Mouse (Mus musculus): ENCODE data around the gene Olfr960. TPM values are rescaled to one million over a fixed set of nuclear protein-coding genes. Genes with fewer than 3 reads are reported as not detected.

Gene Olfr960
- polyA plus RNA-seq, 1 experiment from 2014 or later, result not detected

- Histone ChIP-seq H3K36me3 (no peaks in the 10 kb centered on the region), H3K9ac (no peak overlapping the region), H3K4me1 (no peaks in the 10 kb centered on the region), H3K9me3 (replicated peaks) (no peaks in the 10 kb centered on the region), H3K27me3 (no peaks in the 10 kb centered on the region), H3K27ac (no peak overlapping the region), H3K4me2 (replicated peaks) (no peak overlapping the region), H3K4me3 (no peak overlapping the region)
- no peak for ATAC-seq (ENCODE audit: low FRiP score)
- WGBS, result 31% methylated on average over 4 of the region's 4 CpGs
Observed at GRCm38 (mm10) chr9:39633913-39634594, 12.9 kb downstream of the Olfr960 start.

- ATAC-seq (ENCODE audit: low FRiP score), result no peak
- Histone ChIP-seq H3K27me3 (no peaks in the 10 kb centered on the region), H3K9me3 (replicated peaks) (no peaks in the 10 kb centered on the region), H3K4me3 (no peak within 1 kb of the TSS), H3K9ac (no peak within 1 kb of the TSS), H3K36me3 (no peaks in the 10 kb centered on the region), H3K4me1 (no peaks in the 10 kb centered on the region), H3K27ac (no peak within 1 kb of the TSS), H3K4me2 (replicated peaks) (no peak within 1 kb of the TSS)
Observed at GRCm38 (mm10) chr9:39644785-39645184, 23.6 kb downstream of the Olfr960 start, which contains the start of gene Olfr961. TSS of gene Olfr961 (plus strand) at chr9:39645085.

GRCm38 (mm10) chr9:39647382-39647781 lies 26.2 kb downstream of the Olfr960 start:
- Histone ChIP-seq H3K27me3 (no peaks in the 10 kb centered on the region), H3K36me3 (no peaks in the 10 kb centered on the region), H3K4me2 (replicated peaks) (no peak overlapping the region), H3K4me1 (no peaks in the 10 kb centered on the region), H3K9me3 (replicated peaks) (no peaks in the 10 kb centered on the region), H3K4me3 (no peak overlapping the region), H3K27ac (no peak overlapping the region), H3K9ac (no peak overlapping the region)
- WGBS, result 92% methylated on average over 4 of the region's 4 CpGs
- no peak for ATAC-seq (ENCODE audit: low FRiP score)

GRCm38 (mm10) chr9:39654756-39655396 lies 33.7 kb downstream of the Olfr960 start:
- Histone ChIP-seq H3K27me3 (no peaks in the 10 kb centered on the region), H3K9me3 (replicated peaks) (no peaks in the 10 kb centered on the region), H3K27ac (no peak overlapping the region), H3K4me2 (replicated peaks) (no peak overlapping the region), H3K4me1 (no peaks in the 10 kb centered on the region), H3K4me3 (no peak overlapping the region), H3K9ac (no peak overlapping the region), H3K36me3 (no peaks in the 10 kb centered on the region)
- no peak for ATAC-seq (ENCODE audit: low FRiP score)
- 72% methylated on average over 6 of the region's 6 CpGs for WGBS

DNA sequence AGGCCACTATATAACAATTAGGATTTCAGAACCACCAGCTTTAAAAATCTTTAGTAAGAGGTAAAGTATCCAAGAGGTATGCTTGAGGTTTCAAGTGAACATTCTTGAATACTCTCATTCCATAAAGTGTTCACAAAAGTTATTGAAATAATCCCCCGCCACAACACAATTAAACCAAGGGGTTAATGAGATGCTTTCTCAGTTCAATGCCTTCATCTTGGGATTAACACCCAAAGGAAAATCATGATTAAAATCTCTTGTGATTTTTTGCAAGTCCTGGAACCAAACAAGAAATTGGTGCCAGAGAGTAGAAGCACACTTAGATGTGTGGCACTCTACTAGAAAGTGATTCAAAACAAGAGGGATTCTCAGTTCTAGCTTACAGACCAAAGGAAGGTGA lies 45.7 kb downstream of the Olfr960 start, which contains the start of gene Olfr963:
Olfr963 (plus strand) TSS at position 301 of the 400 bp plus-strand sequence.
- no peak within 1 kb of the TSS for H3K9ac ChIP-seq
- no peak within 1 kb of the TSS for H3K4me2 ChIP-seq (replicated peaks)

GRCm38 (mm10) chr9:39669723-39670122 lies 48.5 kb downstream of the Olfr960 start:
- H3K27me3 ChIP-seq, result no peaks in the 10 kb centered on the region
- 80% methylated on average over 2 of the region's 2 CpGs for WGBS
- no peaks in the 10 kb centered on the region; the same call in 1 of the 2 replicates for H3K9me3 ChIP-seq (replicated peaks)
- H3K9ac ChIP-seq, result no peak overlapping the region
- no peaks in the 10 kb centered on the region for H3K36me3 ChIP-seq
- H3K27ac ChIP-seq, result no peak overlapping the region
- H3K4me1 ChIP-seq, result no peaks in the 10 kb centered on the region
- no peak overlapping the region for H3K4me3 ChIP-seq
- no peak overlapping the region for H3K4me2 ChIP-seq (replicated peaks)
- ATAC-seq (ENCODE audit: low FRiP score), result no peak

More for the DNA sequence above, 45.7 kb downstream of the Olfr960 start, which contains the start of gene Olfr963:
- WGBS, result 93% methylated on average over 1 of the region's 1 CpGs
- H3K27me3 ChIP-seq, result no peaks in the 10 kb centered on the region
- H3K9me3 ChIP-seq (replicated peaks), result no peaks in the 10 kb centered on the region; the same call in 1 of the 2 replicates
- no peak for ATAC-seq (ENCODE audit: low FRiP score)
- H3K4me3 ChIP-seq, result no peak within 1 kb of the TSS
- H3K4me1 ChIP-seq, result no peaks in the 10 kb centered on the region
- H3K36me3 ChIP-seq, result no peaks in the 10 kb centered on the region
- H3K27ac ChIP-seq, result no peak within 1 kb of the TSS

Other genes starting within 250 kb of the Olfr960 start
- not detected in 2 replicates for gene Olfr951, start 234.0 kb upstream of the Olfr960 start, polyA plus RNA-seq (2016; fragmentation: Nextera tagmentation; extraction: Ambion mirVana)
- gene Olfr952, start 194.2 kb upstream of the Olfr960 start, polyA plus RNA-seq (2016; fragmentation: Nextera tagmentation; extraction: Ambion mirVana), result not detected in 2 replicates
- not detected in 2 replicates for gene Olfr954, start 164.7 kb upstream of the Olfr960 start, polyA plus RNA-seq (2016; fragmentation: Nextera tagmentation; extraction: Ambion mirVana)
- gene Olfr955, start 149.4 kb upstream of the Olfr960 start, polyA plus RNA-seq (2016; fragmentation: Nextera tagmentation; extraction: Ambion mirVana), result not detected in 2 replicates
- not detected in 2 replicates for gene Olfr44, start 127.4 kb upstream of the Olfr960 start, polyA plus RNA-seq (2016; fragmentation: Nextera tagmentation; extraction: Ambion mirVana)
- not detected in 2 replicates for gene Olfr957, start 105.6 kb upstream of the Olfr960 start, polyA plus RNA-seq (2016; fragmentation: Nextera tagmentation; extraction: Ambion mirVana)
- gene Olfr958, start 67.3 kb upstream of the Olfr960 start, polyA plus RNA-seq (2016; fragmentation: Nextera tagmentation; extraction: Ambion mirVana), result not detected in 2 replicates
- not detected in 2 replicates for gene Olfr959, start 45.8 kb upstream of the Olfr960 start, polyA plus RNA-seq (2016; fragmentation: Nextera tagmentation; extraction: Ambion mirVana)
- 30.6 and 34.7 TPM in 2 replicates for gene AW551984, start 17.0 kb upstream of the Olfr960 start, polyA plus RNA-seq (2016; fragmentation: Nextera tagmentation; extraction: Ambion mirVana)
- gene Olfr148, start 10.7 kb upstream of the Olfr960 start, polyA plus RNA-seq (2016; fragmentation: Nextera tagmentation; extraction: Ambion mirVana), result not detected in 2 replicates
- not detected in 2 replicates for gene Olfr961, start 23.7 kb downstream of the Olfr960 start, polyA plus RNA-seq (2016; fragmentation: Nextera tagmentation; extraction: Ambion mirVana)
- not detected in 2 replicates for gene Olfr963, start 45.8 kb downstream of the Olfr960 start, polyA plus RNA-seq (2016; fragmentation: Nextera tagmentation; extraction: Ambion mirVana)
- gene Olfr149, start 85.7 kb downstream of the Olfr960 start, polyA plus RNA-seq (2016; fragmentation: Nextera tagmentation; extraction: Ambion mirVana), result not detected in 2 replicates
- gene Olfr965, start 90.0 kb downstream of the Olfr960 start, polyA plus RNA-seq (2016; fragmentation: Nextera tagmentation; extraction: Ambion mirVana), result not detected in 2 replicates
- not detected in 2 replicates for gene Olfr150, start 109.6 kb downstream of the Olfr960 start, polyA plus RNA-seq (2016; fragmentation: Nextera tagmentation; extraction: Ambion mirVana)
- gene Olfr967, start 124.9 kb downstream of the Olfr960 start, polyA plus RNA-seq (2016; fragmentation: Nextera tagmentation; extraction: Ambion mirVana), result not detected in 2 replicates
- gene Olfr968, start 161.9 kb downstream of the Olfr960 start, polyA plus RNA-seq (2016; fragmentation: Nextera tagmentation; extraction: Ambion mirVana), result not detected in 2 replicates
- gene Olfr969, start 169.6 kb downstream of the Olfr960 start, polyA plus RNA-seq (2016; fragmentation: Nextera tagmentation; extraction: Ambion mirVana), result not detected in 2 replicates
- gene Olfr970, start 187.5 kb downstream of the Olfr960 start, polyA plus RNA-seq (2016; fragmentation: Nextera tagmentation; extraction: Ambion mirVana), result not detected in 2 replicates
- gene Olfr971, start 215.5 kb downstream of the Olfr960 start, polyA plus RNA-seq (2016; fragmentation: Nextera tagmentation; extraction: Ambion mirVana), result not detected in 2 replicates
- gene Olfr972, start 245.0 kb downstream of the Olfr960 start, polyA plus RNA-seq (2016; fragmentation: Nextera tagmentation; extraction: Ambion mirVana), result not detected in 2 replicates

Measured in hindbrain, embryonic 12.5 days (tissue).